Mouse (Mus musculus) myocyte (in vitro differentiated cells): ENCODE measurements around the gene Sdhaf2.

Experiments used
- POLR2A ChIP-seq: IDR thresholded peaks from one replicate; pipeline ENCODE4 v1.6.1; 2011; ENCODE audit warnings: low read depth, mild to moderate bottlenecking, control low read depth, moderate library complexity; ENCODE audit not compliant: insufficient read length
- REST ChIP-seq: IDR thresholded peaks from one replicate; pipeline ENCODE4 v1.6.1; 2011; ENCODE audit warnings: mild to moderate bottlenecking, control low read depth, moderate library complexity; ENCODE audit not compliant: insufficient read depth, insufficient read length
- TCF12 ChIP-seq: IDR thresholded peaks from one replicate; pipeline ENCODE4 v1.6.1; 2011; ENCODE audit warnings: mild to moderate bottlenecking, control low read depth; ENCODE audit not compliant: poor library complexity, insufficient read depth, severe bottlenecking

DNA sequence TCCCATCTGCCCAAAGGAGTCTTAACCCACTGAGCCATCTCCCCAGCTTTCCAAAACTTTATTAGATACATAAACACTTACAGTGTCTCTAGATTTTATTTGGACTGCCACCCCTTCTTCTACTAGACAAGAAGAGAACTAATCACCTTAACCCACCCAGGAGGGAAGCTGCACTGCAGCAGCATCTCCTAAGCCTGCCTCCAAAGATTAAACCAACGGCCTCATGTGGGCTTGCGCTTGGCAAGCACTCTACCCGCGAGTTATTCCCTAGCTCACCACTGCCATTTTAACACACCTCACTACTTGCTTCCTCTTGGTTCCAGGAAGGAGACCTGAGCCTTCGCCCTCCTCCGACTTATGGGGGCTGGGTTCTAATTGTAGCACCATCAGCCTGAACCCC lies 38.3 kb upstream of the Sdhaf2 start:
- TF ChIP-seq TCF12 (no peak), POLR2A (no peak), REST (no peak)
